Mouse (Mus musculus): ENCODE data around the gene Dohh. TPM values are rescaled to one million over a fixed set of nuclear protein-coding genes. Genes with fewer than 3 reads are reported as not detected.
A peak's percentile ranks its signal among the peaks of the same experiment; 100 is the strongest.

Dohh gene
- polyA plus RNA-seq, 1 experiment from 2014 or later: 101 TPM

DNA sequence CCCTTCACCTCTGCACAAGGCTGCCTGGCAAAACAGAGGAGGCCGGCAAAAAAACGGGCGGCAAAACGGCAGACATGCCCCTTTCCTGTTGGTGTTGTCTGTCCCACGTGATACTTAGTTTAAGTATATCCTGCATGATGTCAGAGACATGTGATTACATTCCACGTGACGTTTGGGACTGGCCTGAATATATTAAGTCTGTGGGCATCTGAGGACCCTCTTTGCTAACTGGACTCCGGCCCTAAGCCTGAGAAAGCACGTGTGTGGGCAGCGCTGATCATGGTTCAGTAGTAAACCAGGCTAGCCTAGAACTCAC lies 16.9 kb downstream of the Dohh start:
- no peaks in the 10 kb centered on the region for H3K9me3 ChIP-seq (replicated peaks)
- peaks cover 52% of the 10 kb centered on the region for H3K4me1 ChIP-seq
- ATAC-seq (ENCODE audit: low FRiP score): no peak
- WGBS: 30% methylated on average over 10 of the region's 10 CpGs
- no peak overlapping the region for H3K4me3 ChIP-seq (replicated peaks)
- peak overlapping the region; percentile 15; the same call in 1 of the 2 replicates for H3K4me2 ChIP-seq
- H3K36me3 ChIP-seq: peaks cover 42% of the 10 kb centered on the region
- H3K27ac ChIP-seq (replicated peaks): peak overlapping the region; percentile 82
- H3K9ac ChIP-seq (replicated peaks): 0 out of 2 replicates have a peak overlapping the region, but pooled peaks have one; percentile 17
- no peaks in the 10 kb centered on the region for H3K27me3 ChIP-seq (replicated peaks)

DNA sequence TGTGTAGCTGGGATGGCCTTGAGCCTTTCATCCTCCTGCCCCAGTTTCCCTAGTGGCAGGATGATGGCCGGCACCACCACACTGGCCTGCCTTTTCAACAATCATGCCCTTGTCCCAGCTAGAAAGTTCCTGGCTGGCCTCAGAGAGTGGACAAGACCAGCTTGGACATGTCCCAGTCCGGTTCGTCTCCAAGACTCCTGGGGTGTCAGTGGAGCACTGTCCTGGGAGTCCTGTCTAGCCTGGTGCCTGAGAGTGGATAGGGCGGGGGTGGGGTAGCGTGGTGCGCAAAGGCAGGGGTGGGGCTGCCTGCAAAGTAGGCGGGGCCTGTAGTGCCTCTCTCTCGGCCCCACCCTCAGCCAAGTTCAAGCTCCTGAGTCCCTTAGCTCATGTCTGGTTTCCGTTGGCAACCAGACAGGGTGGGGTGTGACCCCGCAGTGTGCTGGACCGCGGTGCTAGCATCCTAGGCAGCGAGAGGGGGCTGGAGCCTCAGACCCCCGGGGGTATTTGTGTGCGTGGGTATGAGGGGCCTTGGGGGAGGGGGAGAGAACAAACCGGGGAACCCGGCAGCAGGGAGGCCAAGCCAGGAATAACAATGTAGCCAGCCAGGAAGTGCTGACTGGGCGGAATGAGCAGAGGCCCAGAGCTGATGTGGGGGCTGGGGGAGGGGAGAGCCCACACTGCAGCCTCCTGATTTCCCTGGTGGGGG lies 17.4 kb downstream of the Dohh start:
- peak; percentile 48 for ATAC-seq (ENCODE audit: low FRiP score)
- Histone ChIP-seq H3K9ac (replicated peaks) (0 out of 2 replicates have a peak overlapping the region, but pooled peaks have one; percentile 17), H3K4me3 (replicated peaks) (no peak overlapping the region), H3K36me3 (peaks cover 47% of the 10 kb centered on the region), H3K27me3 (replicated peaks) (no peaks in the 10 kb centered on the region), H3K27ac (replicated peaks) (peak overlapping the region; percentile 82), H3K4me1 (peaks cover 50% of the 10 kb centered on the region), H3K4me2 (peak overlapping the region; percentile 25; the same call in 1 of the 2 replicates), H3K9me3 (replicated peaks) (no peaks in the 10 kb centered on the region)
- WGBS: 10% methylated on average over 17 of the region's 18 CpGs

DNA sequence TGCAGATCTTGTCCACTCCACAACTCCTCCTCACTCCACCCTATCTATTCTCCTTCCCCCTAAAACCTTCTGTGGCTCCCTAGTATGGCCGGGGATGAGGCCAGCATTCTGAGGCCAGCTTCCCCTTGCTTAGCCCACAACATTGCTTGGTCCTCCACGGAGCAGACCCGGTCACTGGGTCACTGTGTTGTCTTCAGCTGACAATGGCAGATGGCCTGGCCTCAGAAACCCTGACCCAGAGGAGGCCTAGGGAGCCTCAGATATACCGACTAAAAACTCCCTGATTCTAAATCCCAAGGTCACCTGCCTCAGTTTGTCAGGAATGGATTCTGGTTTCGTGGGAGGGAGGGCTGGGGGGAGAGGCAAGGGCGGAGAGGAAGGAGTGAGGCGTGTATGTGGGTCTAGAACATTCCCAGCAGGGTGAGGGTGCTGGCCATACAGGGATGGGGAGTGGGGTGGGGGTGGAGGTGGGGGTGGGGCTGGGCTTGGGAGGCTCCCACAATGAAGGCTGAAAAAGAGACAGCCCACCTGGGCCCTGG lies 18.1 kb downstream of the Dohh start:
- no peak overlapping the region for H3K9ac ChIP-seq (replicated peaks)
- peak; percentile 12; the same call in 1 of the 2 replicates for ATAC-seq (ENCODE audit: low FRiP score)
- no peak overlapping the region for H3K4me3 ChIP-seq (replicated peaks)
- WGBS: 13% methylated on average over 7 of the region's 7 CpGs
- H3K27me3 ChIP-seq (replicated peaks): no peaks in the 10 kb centered on the region
- H3K36me3 ChIP-seq: peaks cover 52% of the 10 kb centered on the region
- H3K4me2 ChIP-seq: peak overlapping the region; percentile 25; the same call in 1 of the 2 replicates
- H3K4me1 ChIP-seq: peaks cover 54% of the 10 kb centered on the region
- no peaks in the 10 kb centered on the region for H3K9me3 ChIP-seq (replicated peaks)
- peak overlapping the region; percentile 82 for H3K27ac ChIP-seq (replicated peaks)

DNA sequence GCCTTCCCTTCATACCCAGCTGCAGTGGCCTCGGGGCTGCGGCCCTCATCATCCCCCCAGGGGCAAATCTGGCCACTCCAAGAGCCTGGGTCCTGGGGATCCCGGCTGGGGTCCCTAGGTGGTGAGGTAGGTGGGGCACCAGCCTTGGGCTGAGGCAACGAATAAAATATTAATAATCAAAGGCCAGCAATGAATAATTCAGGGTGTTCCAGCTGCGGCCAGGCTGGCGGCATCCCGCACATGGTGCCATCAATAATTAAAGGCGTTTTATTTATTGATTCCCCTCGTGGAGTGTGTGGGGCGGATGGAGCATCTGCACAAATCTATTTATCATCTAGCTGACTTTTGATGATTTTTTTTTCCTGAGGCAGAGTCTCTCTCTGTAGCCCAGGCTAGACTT lies 19.3 kb downstream of the Dohh start:
- Histone ChIP-seq H3K27me3 (replicated peaks) (peaks cover 8% of the 10 kb centered on the region), H3K4me3 (replicated peaks) (no peak overlapping the region), H3K9ac (replicated peaks) (no peak overlapping the region), H3K27ac (replicated peaks) (peak overlapping the region; percentile 82; the same call in 1 of the 2 replicates), H3K4me2 (no peak overlapping the region), H3K9me3 (replicated peaks) (no peaks in the 10 kb centered on the region), H3K36me3 (peaks cover 57% of the 10 kb centered on the region), H3K4me1 (peaks cover 60% of the 10 kb centered on the region)
- 28% methylated on average over 10 of the region's 10 CpGs for WGBS
- ATAC-seq (ENCODE audit: low FRiP score): no peak

DNA sequence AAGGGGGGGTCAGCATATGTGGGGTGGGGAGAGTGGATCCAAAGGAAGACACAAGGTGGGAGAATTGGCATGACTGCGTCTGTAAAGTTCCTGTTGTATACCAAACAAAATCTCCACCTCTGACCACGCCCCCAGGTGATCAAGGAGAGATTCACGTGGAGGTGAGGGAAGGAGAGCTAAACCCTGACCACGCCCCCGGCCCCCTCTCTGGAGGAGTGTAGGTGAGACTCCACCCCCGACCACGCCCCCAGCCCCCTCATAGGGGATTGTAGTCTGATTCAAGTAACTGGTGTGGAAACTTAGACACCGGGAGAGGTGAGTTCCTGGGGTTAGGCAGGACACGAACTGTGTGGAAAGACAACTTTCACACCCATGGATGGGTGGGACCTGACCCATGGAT lies 19.9 kb downstream of the Dohh start:
- H3K36me3 ChIP-seq: peaks cover 60% of the 10 kb centered on the region
- H3K27ac ChIP-seq (replicated peaks): 0 out of 2 replicates have a peak overlapping the region, but pooled peaks have one; percentile 23
- H3K4me3 ChIP-seq (replicated peaks): no peak overlapping the region
- H3K4me2 ChIP-seq: no peak overlapping the region
- 16% methylated on average over 9 of the region's 9 CpGs for WGBS
- H3K4me1 ChIP-seq: peaks cover 65% of the 10 kb centered on the region
- no peaks in the 10 kb centered on the region for H3K9me3 ChIP-seq (replicated peaks)
- peaks cover 11% of the 10 kb centered on the region for H3K27me3 ChIP-seq (replicated peaks)
- no peak overlapping the region for H3K9ac ChIP-seq (replicated peaks)
- ATAC-seq (ENCODE audit: low FRiP score): no peak

DNA sequence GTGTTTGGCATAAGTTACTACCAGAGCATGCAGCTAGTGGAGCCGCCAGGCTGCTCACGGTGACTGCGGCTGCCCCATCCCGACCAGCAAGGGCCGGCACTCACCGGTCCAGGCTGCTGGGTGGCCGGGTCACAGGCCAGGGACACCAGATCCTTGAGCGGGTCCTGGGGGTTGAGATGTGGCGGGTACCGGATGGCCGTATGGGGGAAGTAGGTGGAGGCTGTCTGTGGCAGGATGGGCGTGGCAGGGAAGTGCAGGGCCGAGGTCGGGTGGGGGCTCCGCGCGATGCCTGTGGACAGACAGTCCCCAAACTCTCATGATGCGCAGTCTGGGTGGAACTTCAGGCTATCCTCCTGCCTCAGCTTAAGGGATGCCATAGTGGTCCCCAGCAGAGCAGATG lies 20.5 kb downstream of the Dohh start:
- Histone ChIP-seq H3K9ac (replicated peaks) (no peak overlapping the region), H3K4me1 (peaks cover 70% of the 10 kb centered on the region), H3K36me3 (peaks cover 54% of the 10 kb centered on the region), H3K4me2 (no peak overlapping the region), H3K27me3 (replicated peaks) (peaks cover 11% of the 10 kb centered on the region), H3K9me3 (replicated peaks) (no peaks in the 10 kb centered on the region), H3K4me3 (replicated peaks) (no peak overlapping the region), H3K27ac (replicated peaks) (no peak overlapping the region)
- WGBS: 61% methylated on average over 18 of the region's 18 CpGs
- no peak for ATAC-seq (ENCODE audit: low FRiP score)

DNA sequence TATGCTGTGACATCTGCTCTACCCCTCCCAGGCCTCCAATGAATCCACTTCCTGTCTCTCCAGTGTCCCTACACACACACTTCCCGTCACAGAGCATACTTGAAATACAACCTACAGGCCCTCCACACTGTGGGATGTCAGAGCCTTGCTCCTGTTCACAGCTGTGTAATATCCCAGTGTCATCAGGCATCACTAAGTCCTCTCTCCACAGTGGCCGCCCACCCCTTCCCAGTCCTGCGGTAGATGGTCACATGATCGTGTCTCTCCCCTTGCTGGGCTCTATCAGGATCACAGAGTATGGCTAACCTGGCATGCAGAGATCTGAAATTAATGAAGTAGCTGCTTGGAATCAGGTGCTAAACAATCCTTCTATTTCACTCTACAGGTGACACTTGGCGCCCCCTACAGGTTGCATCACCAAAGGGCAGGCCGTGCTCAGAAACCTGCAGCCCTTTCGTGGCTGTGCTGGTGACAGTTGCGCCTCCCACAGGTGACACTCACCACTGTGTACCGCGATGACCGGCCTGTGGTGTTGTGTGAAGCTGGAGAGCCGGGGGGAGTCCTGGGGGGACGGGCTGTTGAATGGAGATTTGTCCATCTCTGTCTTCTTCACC lies 21.5 kb downstream of the Dohh start:
- Histone ChIP-seq H3K4me2 (no peak overlapping the region), H3K4me3 (replicated peaks) (no peak overlapping the region), H3K9ac (replicated peaks) (no peak overlapping the region), H3K36me3 (peaks cover 44% of the 10 kb centered on the region), H3K27ac (replicated peaks) (no peak overlapping the region), H3K4me1 (peaks cover 67% of the 10 kb centered on the region), H3K9me3 (replicated peaks) (no peaks in the 10 kb centered on the region), H3K27me3 (replicated peaks) (peaks cover 11% of the 10 kb centered on the region)
- WGBS: 46% methylated on average over 13 of the region's 13 CpGs
- ATAC-seq (ENCODE audit: low FRiP score): no peak

DNA sequence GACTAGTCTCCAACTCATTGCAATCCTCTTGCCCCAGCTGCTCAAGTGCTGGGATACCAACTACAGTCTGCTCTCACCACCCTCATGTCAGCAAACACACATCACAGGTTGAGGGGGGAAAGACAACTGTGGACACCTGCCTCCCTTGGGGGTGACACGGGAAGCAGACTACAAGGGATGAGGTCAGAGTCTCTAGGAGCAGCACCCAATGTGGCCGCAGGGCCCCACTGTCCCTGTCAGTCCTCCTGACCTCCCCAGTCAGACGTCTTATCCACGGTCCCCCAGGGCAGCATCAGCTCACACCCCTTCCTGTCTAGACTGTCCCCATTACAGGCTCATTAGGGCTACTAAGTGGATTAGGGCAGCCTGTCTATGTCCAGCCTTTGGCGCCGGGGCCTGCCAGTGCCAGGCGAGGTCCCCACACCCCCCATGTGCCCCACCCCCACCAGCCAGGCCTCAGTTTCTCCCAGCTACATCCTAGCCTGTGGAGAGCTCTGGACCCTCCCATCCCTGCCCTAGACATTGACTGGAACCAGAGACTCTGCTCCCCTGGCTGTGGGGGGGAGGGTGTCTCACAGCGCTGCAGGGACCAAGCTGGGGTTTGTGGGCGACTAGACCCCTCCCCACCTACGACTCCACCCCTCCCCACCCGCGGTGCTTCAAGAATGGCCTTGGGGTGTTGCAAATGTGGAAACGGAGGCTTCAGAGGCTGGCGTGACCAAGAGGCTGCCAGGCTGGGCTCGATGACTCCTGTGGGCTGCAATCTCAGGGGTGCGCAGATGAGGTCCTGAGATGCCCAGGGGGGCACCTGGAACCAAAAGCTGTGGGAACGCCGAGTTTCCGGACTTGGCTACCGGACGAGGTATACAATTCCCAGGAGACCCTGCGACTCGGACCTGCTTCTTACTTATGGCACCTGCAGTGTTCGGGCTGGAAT lies 22.5 kb downstream of the Dohh start:
- no peak overlapping the region for H3K9ac ChIP-seq (replicated peaks)
- H3K27me3 ChIP-seq (replicated peaks): peaks cover 11% of the 10 kb centered on the region
- no peak for ATAC-seq (ENCODE audit: low FRiP score)
- peaks cover 67% of the 10 kb centered on the region for H3K4me1 ChIP-seq
- H3K27ac ChIP-seq (replicated peaks): 0 out of 2 replicates have a peak overlapping the region, but pooled peaks have one; percentile 13
- H3K4me2 ChIP-seq: peak overlapping the region; percentile 38
- H3K9me3 ChIP-seq (replicated peaks): no peaks in the 10 kb centered on the region
- H3K4me3 ChIP-seq (replicated peaks): peak overlapping the region; percentile 4; the same call in 1 of the 2 replicates
- 29% methylated on average over 24 of the region's 24 CpGs for WGBS
- peaks cover 42% of the 10 kb centered on the region for H3K36me3 ChIP-seq

DNA sequence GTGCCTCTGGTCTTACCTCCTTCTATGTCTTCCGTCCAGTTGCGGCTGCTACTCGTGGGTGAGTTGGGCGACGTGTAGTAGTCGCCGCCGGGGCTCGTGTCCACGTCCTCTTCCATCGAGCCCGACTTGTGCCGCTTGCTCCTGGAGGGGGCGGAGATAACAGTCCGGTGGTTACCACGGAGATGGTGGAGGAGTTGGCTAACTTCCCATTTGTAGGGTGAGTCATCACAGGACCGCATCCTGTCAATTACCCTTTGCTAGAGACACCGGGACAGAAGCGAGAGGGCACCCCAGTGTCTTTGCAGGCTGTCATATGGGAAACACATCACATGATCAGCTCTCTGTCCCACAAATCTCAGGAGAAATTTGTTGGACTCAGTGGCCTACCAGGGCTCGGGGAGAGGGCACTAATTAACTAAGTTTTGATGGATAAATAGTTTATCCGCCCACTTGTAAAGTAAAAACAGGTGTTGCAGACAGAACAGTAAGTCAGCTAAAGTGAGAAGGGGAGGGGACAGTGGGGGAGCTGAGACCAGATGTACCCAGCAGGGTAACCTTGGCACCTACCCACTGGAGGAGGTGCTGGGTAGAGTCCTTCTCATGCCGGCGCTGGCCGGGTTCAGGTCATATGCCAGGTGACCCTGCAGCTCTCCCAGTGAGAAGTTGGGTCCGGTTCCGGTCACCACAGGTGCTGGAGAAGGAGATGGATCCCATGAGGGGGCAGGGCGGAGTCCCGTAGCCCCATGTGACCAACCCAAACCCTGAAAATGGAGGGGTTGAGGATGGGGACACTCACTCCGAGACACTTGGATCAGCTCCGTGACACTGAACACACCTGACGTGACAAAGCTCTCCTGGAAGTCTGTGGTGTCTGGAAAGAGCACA lies 23.6 kb downstream of the Dohh start:
- ATAC-seq (ENCODE audit: low FRiP score): no peak
- Histone ChIP-seq H3K9me3 (replicated peaks) (no peaks in the 10 kb centered on the region), H3K4me2 (peak overlapping the region; percentile 38), H3K27me3 (replicated peaks) (peaks cover 11% of the 10 kb centered on the region), H3K4me1 (peaks cover 67% of the 10 kb centered on the region), H3K9ac (replicated peaks) (0 out of 2 replicates have a peak overlapping the region, but pooled peaks have one; percentile 23), H3K36me3 (peaks cover 42% of the 10 kb centered on the region), H3K4me3 (replicated peaks) (peak overlapping the region; percentile 4; the same call in 1 of the 2 replicates), H3K27ac (replicated peaks) (peak overlapping the region; percentile 23; the same call in 1 of the 2 replicates)
- WGBS: 32% methylated on average over 31 of the region's 31 CpGs

DNA sequence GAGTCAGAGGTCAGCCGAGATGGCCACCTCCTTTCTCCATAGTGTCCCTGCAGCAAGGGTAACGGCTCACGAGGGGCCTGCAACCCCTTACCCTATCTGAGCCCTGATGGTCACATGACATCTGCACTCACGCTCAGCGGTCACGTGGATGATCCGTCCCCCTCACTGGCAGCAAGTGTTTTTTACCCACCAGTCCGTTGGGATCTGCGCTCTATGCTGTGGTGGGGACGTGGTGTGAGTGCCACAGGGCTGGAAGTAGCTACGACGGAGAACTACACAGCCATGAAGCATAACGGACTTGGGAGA lies 24.1 kb downstream of the Dohh start:
- Histone ChIP-seq H3K4me2 (no peak overlapping the region), H3K4me3 (replicated peaks) (no peak overlapping the region), H3K27ac (replicated peaks) (0 out of 2 replicates have a peak overlapping the region, but pooled peaks have one; percentile 23), H3K9ac (replicated peaks) (no peak overlapping the region), H3K36me3 (peaks cover 42% of the 10 kb centered on the region), H3K4me1 (peaks cover 65% of the 10 kb centered on the region), H3K9me3 (replicated peaks) (no peaks in the 10 kb centered on the region), H3K27me3 (replicated peaks) (peaks cover 11% of the 10 kb centered on the region)
- WGBS: 44% methylated on average over 13 of the region's 13 CpGs
- no peak for ATAC-seq (ENCODE audit: low FRiP score)

All from neural tube, embryonic 15.5 days (tissue).